Mouse (Mus musculus) midbrain, embryonic 13.5 days (tissue): ENCODE results near the gene Dnajc3. TPM values are rescaled to one million over a fixed set of nuclear protein-coding genes. Genes with fewer than 3 reads are reported as not detected.
"Not testable (repeated sequence)": the region's sequence is repeated elsewhere in the genome, so short reads cannot be mapped to it uniquely, and the experiment has no call there.

Source experiments
- ATAC-seq: fragments of 200-750 bp; cut with Nextera tagmentation; 2 replicates; pipeline ENCODE4 v1.8.0; 2017; ENCODE audit warnings: mild to moderate bottlenecking, moderate TSS enrichment, moderate library complexity
- H3K27ac ChIP-seq: fragments of 300-500 bp; sonication (generic); 2 replicates; pipeline ENCODE4 v1.5.1; 2015; ENCODE audit warnings: inconsistent platforms, mild to moderate bottlenecking, moderate library complexity
- H3K27me3 ChIP-seq: fragments of 300-500 bp; sonication (generic); 2 replicates; pipeline ENCODE4 v1.6.1; 2015; ENCODE audit warnings: mild to moderate bottlenecking, inconsistent platforms
- H3K36me3 ChIP-seq: fragments of 300-500 bp; sonication (generic); 2 replicates; pipeline ENCODE4 v1.6.1; 2015; ENCODE audit warnings: mild to moderate bottlenecking, inconsistent platforms
- H3K4me1 ChIP-seq: fragments of 300-500 bp; sonication (generic); replicated peaks from 2 replicates; pipeline ENCODE4 v1.6.1; 2015; ENCODE audit warnings: inconsistent platforms
- H3K4me2 ChIP-seq: fragments of 300-500 bp; sonication (generic); replicated peaks from 2 replicates; pipeline ENCODE4 v1.6.1; 2015; ENCODE audit warnings: moderate library complexity, mild to moderate bottlenecking, inconsistent platforms
- H3K4me3 ChIP-seq: fragments of 300-500 bp; sonication (generic); replicated peaks from 2 replicates; pipeline ENCODE4 v1.5.1; 2015; ENCODE audit warnings: mild to moderate bottlenecking, inconsistent platforms
- H3K9ac ChIP-seq: fragments of 300-500 bp; sonication (generic); replicated peaks from 2 replicates; pipeline ENCODE4 v1.6.1; 2015; ENCODE audit warnings: mild to moderate bottlenecking, inconsistent platforms
- H3K9me3 ChIP-seq: fragments of 300-500 bp; sonication (generic); 2 replicates; pipeline ENCODE4 v1.6.1; 2016; ENCODE audit warnings: mild to moderate bottlenecking, inconsistent platforms
- WGBS: fragments of 180-500 bp; shearing (Covaris S2); methylation state at CpG from one replicate; pipeline ENCODE4 v1.1.7; 2015; 5-methylcytosine and 5-hydroxymethylcytosine counted together
- polyA plus RNA-seq: library from polyadenylated mRNA; unstranded; fragments of >200 nt; fragmentation: Nextera tagmentation; extraction: Ambion mirVana; gene quantifications from 2 replicates; pipeline ENCODE4 v1.2.1, GENCODE M21; 2015

The Dnajc3 gene
- polyA plus RNA-seq, 1 experiment from 2014 or later: 19.1 TPM

GRCm38 (mm10) chr14:118972268-118972667, 34.5 kb downstream of the Dnajc3 start:
- Histone ChIP-seq H3K9me3 (no peaks in the 10 kb centered on the region), H3K4me2 (no peak overlapping the region), H3K4me1 (0 out of 2 replicates have a peak, but pooled peaks cover 3% of the 10 kb centered on the region), H3K4me3 (no peak overlapping the region), H3K9ac (no peak overlapping the region), H3K27me3 (no peaks in the 10 kb centered on the region), H3K27ac (no peak overlapping the region), H3K36me3 (peaks cover 64% of the 10 kb centered on the region)
- WGBS: 93% methylated on average over 6 of the region's 6 CpGs
- ATAC-seq: no peak

- no peak overlapping the region for H3K4me3 ChIP-seq
- H3K27ac ChIP-seq: no peak overlapping the region
- ATAC-seq: no peak
- H3K9ac ChIP-seq: no peak overlapping the region
- H3K4me2 ChIP-seq: no peak overlapping the region
- no peaks in the 10 kb centered on the region for H3K27me3 ChIP-seq
- H3K36me3 ChIP-seq: peaks cover 53% of the 10 kb centered on the region
- H3K9me3 ChIP-seq: no peaks in the 10 kb centered on the region
- H3K4me1 ChIP-seq: 0 out of 2 replicates have a peak, but pooled peaks cover 3% of the 10 kb centered on the region
- WGBS: 77% methylated on average over 8 of the region's 8 CpGs
Observed at GRCm38 (mm10) chr14:118977136-118977816, 39.5 kb downstream of the Dnajc3 start.

- H3K27me3 ChIP-seq: no peaks in the 10 kb centered on the region
- H3K4me1 ChIP-seq: 0 out of 2 replicates have a peak, but pooled peaks cover 3% of the 10 kb centered on the region
- H3K36me3 ChIP-seq: peaks cover 62% of the 10 kb centered on the region
- ATAC-seq: no peak
- 80% methylated on average over 7 of the region's 7 CpGs for whole genome bisulfite sequencing
- H3K27ac ChIP-seq: no peak overlapping the region
- no peak overlapping the region for H3K4me3 ChIP-seq
- no peaks in the 10 kb centered on the region for H3K9me3 ChIP-seq
- H3K4me2 ChIP-seq: no peak overlapping the region
- H3K9ac ChIP-seq: no peak overlapping the region
Observed at GRCm38 (mm10) chr14:118979571-118980325, 42.0 kb downstream of the Dnajc3 start.

GRCm38 (mm10) chr14:118980358-118980757, 42.6 kb downstream of the Dnajc3 start:
- Histone ChIP-seq H3K4me1 (0 out of 2 replicates have a peak, but pooled peaks cover 2% of the 10 kb centered on the region), H3K9ac (0 out of 2 replicates have a peak overlapping the region, but pooled peaks have one; percentile 8), H3K4me3 (no peak overlapping the region), H3K9me3 (no peaks in the 10 kb centered on the region), H3K4me2 (no peak overlapping the region), H3K27ac (no peak overlapping the region), H3K36me3 (peaks cover 60% of the 10 kb centered on the region), H3K27me3 (no peaks in the 10 kb centered on the region)
- WGBS: 68% methylated on average over 5 of the region's 5 CpGs
- ATAC-seq: no peak

- Histone ChIP-seq H3K9me3 (no peaks in the 10 kb centered on the region), H3K27me3 (no peaks in the 10 kb centered on the region), H3K27ac (no peak overlapping the region), H3K36me3 (peaks cover 55% of the 10 kb centered on the region), H3K4me1 (no peaks in the 10 kb centered on the region), H3K4me2 (no peak overlapping the region), H3K9ac (no peak overlapping the region), H3K4me3 (no peak overlapping the region)
- 90% methylated on average over 8 of the region's 8 CpGs for WGBS
- ATAC-seq: no peak
Observed at GRCm38 (mm10) chr14:118980890-118981289, 43.1 kb downstream of the Dnajc3 start.

- not testable (repeated sequence) for H3K9ac ChIP-seq, H3K4me3 ChIP-seq, H3K27ac ChIP-seq, H3K9me3 ChIP-seq, ATAC-seq, H3K27me3 ChIP-seq, H3K4me2 ChIP-seq, H3K4me1 ChIP-seq
- peaks cover 50% of the 10 kb centered on the region for H3K36me3 ChIP-seq
- 91% methylated on average over 5 of the region's 6 CpGs for WGBS
Observed at GRCm38 (mm10) chr14:118981711-118982428, 44.1 kb downstream of the Dnajc3 start.

- H3K27me3 ChIP-seq, H3K4me2 ChIP-seq, H3K9ac ChIP-seq, H3K9me3 ChIP-seq, H3K4me3 ChIP-seq, H3K27ac ChIP-seq, ATAC-seq, H3K4me1 ChIP-seq: not testable (repeated sequence)
- peaks cover 43% of the 10 kb centered on the region for H3K36me3 ChIP-seq
- 72% methylated on average over 7 of the region's 11 CpGs for WGBS
Observed at GRCm38 (mm10) chr14:118982429-118983045, 44.8 kb downstream of the Dnajc3 start.

GRCm38 (mm10) chr14:118983396-118983795, 45.6 kb downstream of the Dnajc3 start:
- H3K9me3 ChIP-seq: no peaks in the 10 kb centered on the region
- H3K4me3 ChIP-seq: no peak overlapping the region
- H3K27ac ChIP-seq: no peak overlapping the region
- no peak overlapping the region for H3K9ac ChIP-seq
- H3K4me1 ChIP-seq: no peaks in the 10 kb centered on the region
- no peaks in the 10 kb centered on the region for H3K27me3 ChIP-seq
- H3K4me2 ChIP-seq: no peak overlapping the region
- ATAC-seq: no peak
- peaks cover 38% of the 10 kb centered on the region for H3K36me3 ChIP-seq

- peaks cover 37% of the 10 kb centered on the region for H3K36me3 ChIP-seq
- 88% methylated on average over 4 of the region's 4 CpGs for WGBS
- no peak overlapping the region for H3K27ac ChIP-seq
- no peak overlapping the region for H3K4me3 ChIP-seq
- no peaks in the 10 kb centered on the region for H3K9me3 ChIP-seq
- no peak overlapping the region for H3K4me2 ChIP-seq
- H3K9ac ChIP-seq: no peak overlapping the region; the same call in 1 of the 2 replicates
- ATAC-seq: no peak
- no peaks in the 10 kb centered on the region for H3K27me3 ChIP-seq
- H3K4me1 ChIP-seq: no peaks in the 10 kb centered on the region
Observed at GRCm38 (mm10) chr14:118984161-118984560, 46.4 kb downstream of the Dnajc3 start.

GRCm38 (mm10) chr14:118986653-118987522, 49.1 kb downstream of the Dnajc3 start:
- Histone ChIP-seq H3K4me2 (no peak overlapping the region), H3K27ac (no peak overlapping the region), H3K27me3 (no peaks in the 10 kb centered on the region), H3K36me3 (peaks cover 22% of the 10 kb centered on the region), H3K9me3 (no peaks in the 10 kb centered on the region), H3K4me1 (no peaks in the 10 kb centered on the region), H3K9ac (no peak overlapping the region), H3K4me3 (no peak overlapping the region)
- 36% methylated on average over 16 of the region's 16 CpGs for WGBS
- ATAC-seq: peak; percentile 62
